Mouse (Mus musculus) adipocyte (in vitro differentiated cells): Measurements from ENCODE around the gene Mepce.
A peak's percentile ranks its signal among the peaks of the same experiment; 100 is the strongest.
"Not testable (repeated sequence)": the region's sequence is repeated elsewhere in the genome, so short reads cannot be mapped to it uniquely, and the experiment has no call there.

Source experiments
- DNase-seq: peaks from one replicate; pipeline ENCODE4 v3.0.0-alpha.2; 2016; ENCODE audit warnings: low spot score

Mepce gene

GRCm38 (mm10) chr5:137787151-137787928, at the start of gene Mepce, which contains the start of gene Zcwpw1:
TSS of gene Mepce (minus strand) at chr5:137787655.
TSS of gene Zcwpw1 (plus strand) at chr5:137787798.
- peak; percentile 94 for DNase-seq

GRCm38 (mm10) chr5:137837110-137837509, 49.7 kb upstream of the Mepce start:
- not testable (repeated sequence) for DNase-seq

GRCm38 (mm10) chr5:137836611-137837010, 49.2 kb upstream of the Mepce start:
- no peak for DNase-seq

- DNase-seq, result not testable (repeated sequence)
Measured at GRCm38 (mm10) chr5:137835966-137836520, 48.6 kb upstream of the Mepce start, which contains the start of gene Pilra. TSS of gene Pilra (minus strand) at chr5:137836281.

- no peak for DNase-seq
Measured at GRCm38 (mm10) chr5:137833500-137833899, 46.0 kb upstream of the Mepce start.

- no peak for DNase-seq
Measured at GRCm38 (mm10) chr5:137831506-137831905, 44.1 kb upstream of the Mepce start.

GRCm38 (mm10) chr5:137831106-137831505, 43.7 kb upstream of the Mepce start:
- no peak for DNase-seq

- DNase-seq, result no peak
Measured at GRCm38 (mm10) chr5:137830238-137830637, 42.8 kb upstream of the Mepce start.

- DNase-seq, result no peak
Measured at GRCm38 (mm10) chr5:137828694-137829093, 41.2 kb upstream of the Mepce start.

GRCm38 (mm10) chr5:137826421-137826820, 39.0 kb upstream of the Mepce start:
- DNase-seq, result no peak

GRCm38 (mm10) chr5:137825971-137826370, 38.5 kb upstream of the Mepce start:
- no peak for DNase-seq

GRCm38 (mm10) chr5:137825030-137825429, 37.6 kb upstream of the Mepce start:
- no peak for DNase-seq

- DNase-seq, result no peak
Measured at GRCm38 (mm10) chr5:137823455-137824045, 36.1 kb upstream of the Mepce start.

GRCm38 (mm10) chr5:137822602-137823001, 35.1 kb upstream of the Mepce start:
- no peak for DNase-seq

GRCm38 (mm10) chr5:137822126-137822525, 34.7 kb upstream of the Mepce start:
- no peak for DNase-seq

- DNase-seq, result no peak
Measured at GRCm38 (mm10) chr5:137817466-137818222, 30.2 kb upstream of the Mepce start.

GRCm38 (mm10) chr5:137808316-137808715, 20.9 kb upstream of the Mepce start:
- DNase-seq, result no peak

GRCm38 (mm10) chr5:137806158-137806557, 18.7 kb upstream of the Mepce start:
- no peak for DNase-seq

- DNase-seq, result no peak
Measured at GRCm38 (mm10) chr5:137800917-137801316, 13.5 kb upstream of the Mepce start.

GRCm38 (mm10) chr5:137796606-137797005, 9.2 kb upstream of the Mepce start:
- no peak for DNase-seq

- DNase-seq, result peak; percentile 53
Measured at GRCm38 (mm10) chr5:137791553-137791952, 4.1 kb upstream of the Mepce start.

- DNase-seq, result no peak
Measured at GRCm38 (mm10) chr5:137788946-137789531, 1.6 kb upstream of the Mepce start.
